In the genomic region with DNA sequence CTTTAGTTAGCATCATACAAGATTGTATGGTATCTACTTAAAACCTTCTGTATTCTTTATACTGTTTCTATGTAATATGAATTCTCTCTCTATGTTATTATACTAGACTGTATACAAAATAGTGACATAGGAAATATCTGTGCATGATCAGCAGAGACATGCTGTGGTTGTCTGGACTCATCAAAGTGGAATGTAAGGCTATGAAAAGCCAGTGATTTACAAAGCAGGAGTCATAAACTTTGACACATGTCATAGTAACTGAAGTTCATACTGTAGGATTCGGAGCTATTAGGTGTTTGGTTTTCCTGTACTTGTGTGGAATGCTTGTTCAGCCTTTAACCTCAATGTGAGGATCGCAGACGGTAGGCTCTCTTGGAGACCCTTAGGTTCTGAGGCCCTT, we compare ENCODE assay signal across 15 mouse cellular contexts. TPM values are rescaled to one million over a fixed set of nuclear protein-coding genes. Genes with fewer than 3 reads are reported as not detected.
DNase-seq lines count a peak whose midpoint lies in the region; ATAC-seq and TF ChIP-seq lines count a peak whose summit lies in the region.
"Had no signal": no experiment of that assay in that cellular context is flagged by ENCODE, and none has a peak within 500 bp of the region (broad histone marks: within the 10 kb centered on the region; RNA-seq: fewer than 3 reads in every experiment).

No protein-coding gene starts in this region.

- no peaks in the 10 kb centered on the region for H3K9me3 ChIP-seq in kidney, embryonic 14.5 days (ENCODE audit: control insufficient read depth, low read length)
- no peaks in the 10 kb centered on the region for H3K9me3 ChIP-seq in lung, embryonic 15.5 days
- H3K9me3 ChIP-seq: embryonic facial prominence, embryonic 13.5 days; heart, embryonic 10.5 days had no signal

- no peak overlapping the region for H3K9ac ChIP-seq in kidney, embryonic 14.5 days (ENCODE audit: low read depth, low read length)
- no peak overlapping the region for H3K9ac ChIP-seq in lung, embryonic 15.5 days
- H3K9ac ChIP-seq: embryonic facial prominence, embryonic 13.5 days; liver, embryonic 14.5 days had no signal

- no peaks in the 10 kb centered on the region for H3K79me2 ChIP-seq in myocyte (ENCODE audit: control insufficient read depth, insufficient read depth)

- H3K4me3 ChIP-seq in kidney, embryonic 14.5 days (ENCODE audit: low read length): no peak overlapping the region
- no peak overlapping the region for H3K4me3 ChIP-seq in lung, embryonic 15.5 days
- no peak overlapping the region for H3K4me3 ChIP-seq in embryonic fibroblast, embryonic 13.5 days (ENCODE audit: insufficient read depth, low read length)
- H3K4me3 ChIP-seq in myocyte: no peak overlapping the region
- H3K4me3 ChIP-seq: embryonic facial prominence, embryonic 13.5 days; heart, embryonic 10.5 days had no signal

- TF ChIP-seq POLR2A in embryonic fibroblast, embryonic 13.5 days (IDR thresholded peaks at IDR 0.05; ENCODE audit: low read depth, low read length): no peak
- TF ChIP-seq POLR2A in myocyte (IDR thresholded peaks at IDR 0.05; ENCODE audit: insufficient read length, low read depth): no peak

- H3K4me1 ChIP-seq in kidney, embryonic 14.5 days (ENCODE audit: control insufficient read depth, insufficient read depth, low read length): peaks cover 17% of the 10 kb centered on the region
- peaks cover 33% of the 10 kb centered on the region for H3K4me1 ChIP-seq in lung, embryonic 15.5 days
- peaks cover 40% of the 10 kb centered on the region for H3K4me1 ChIP-seq in embryonic fibroblast, embryonic 13.5 days (ENCODE audit: control insufficient read depth, insufficient read depth, low read length)

- ATAC-seq in kidney, embryonic 14.5 days (ENCODE audit: low FRiP score, low TSS enrichment): no peak
- no peak for ATAC-seq in lung, embryonic 15.5 days (ENCODE audit: borderline replicate concordance, extremely low read depth, low FRiP score, low TSS enrichment)

- H3K4me2 ChIP-seq in kidney, embryonic 14.5 days (replicated peaks; ENCODE audit: low read depth, low read length): no peak overlapping the region
- no peak overlapping the region for H3K4me2 ChIP-seq in lung, embryonic 15.5 days
- H3K4me2 ChIP-seq in myocyte (ENCODE audit: low read depth): peak overlapping the region; percentile 69
- H3K4me2 ChIP-seq: embryonic facial prominence, embryonic 13.5 days had no signal

- no peak overlapping the region for H3ac ChIP-seq in myocyte (ENCODE audit: control insufficient read depth, insufficient read length)

- TF ChIP-seq CTCF in embryonic fibroblast, embryonic 13.5 days (IDR thresholded peaks at IDR 0.05; ENCODE audit: borderline replicate concordance, insufficient read depth, low read length): no peak

- peak overlapping the region; percentile 30; the same call in 1 of the 2 replicates for H3K27ac ChIP-seq in kidney, embryonic 14.5 days (ENCODE audit: low read depth, low read length)
- H3K27ac ChIP-seq in lung, embryonic 15.5 days: peak overlapping the region; percentile 51
- peak overlapping the region; percentile 83 for H3K27ac ChIP-seq in embryonic fibroblast, embryonic 13.5 days (ENCODE audit: insufficient read depth, low read length)
- H3K27ac ChIP-seq: embryonic facial prominence, embryonic 13.5 days; liver, embryonic 14.5 days had no signal

- no peak for DNase-seq in kidney, adult 11 months
- no peak for DNase-seq in lung, postnatal 36 days
- no peak for DNase-seq in gastrocnemius, postnatal 4 days (ENCODE audit: low spot score in 2 of 2)
- DNase-seq: cerebellum, adult 9-11 months; gastrocnemius, postnatal 14 days; midbrain, embryonic 14.5 days; spleen, adult 18-20 months; thymus, postnatal 14 days had no signal

- H3K36me3 ChIP-seq in kidney, embryonic 14.5 days (ENCODE audit: control insufficient read depth, insufficient read depth, low read length): no peaks in the 10 kb centered on the region
- H3K36me3 ChIP-seq in lung, embryonic 15.5 days: no peaks in the 10 kb centered on the region
- no peaks in the 10 kb centered on the region for H3K36me3 ChIP-seq in myocyte (ENCODE audit: control insufficient read depth, insufficient read depth)
- H3K36me3 ChIP-seq: embryonic facial prominence, embryonic 13.5 days; heart, embryonic 10.5 days had no signal

- 44% methylated on average over 3 of the region's 3 CpGs for WGBS in kidney, embryonic 14.5 days
- WGBS in lung, embryonic 15.5 days: 42% methylated on average over 3 of the region's 3 CpGs

- H3K27me3 ChIP-seq in kidney, embryonic 14.5 days (ENCODE audit: control insufficient read depth, insufficient read depth, low read length): no peaks in the 10 kb centered on the region
- H3K27me3 ChIP-seq in lung, embryonic 15.5 days: no peaks in the 10 kb centered on the region
- no peaks in the 10 kb centered on the region for H3K27me3 ChIP-seq in myocyte (ENCODE audit: control insufficient read depth, insufficient read depth, insufficient read length)
- H3K27me3 ChIP-seq: embryonic facial prominence, embryonic 13.5 days had no signal

TF ChIP-seq in myocyte, 11 proteins besides CTCF, POLR2A, EP300 and RAD21:
- TF ChIP-seq MAX (IDR thresholded peaks at IDR 0.05; ENCODE audit: low read depth) (no peak), CEBPB (IDR thresholded peaks at IDR 0.05; ENCODE audit: insufficient read depth, poor library complexity, severe bottlenecking) (no peak), TCF12 (IDR thresholded peaks at IDR 0.05; ENCODE audit: insufficient read depth, poor library complexity, severe bottlenecking) (no peak), POLR2AphosphoS2 (IDR thresholded peaks at IDR 0.05; ENCODE audit: insufficient read length, low read depth) (no peak), SRF (IDR thresholded peaks at IDR 0.05; ENCODE audit: control insufficient read depth, insufficient read length, low read depth) (no peak), TCF3 (IDR thresholded peaks at IDR 0.05; ENCODE audit: insufficient read length, low read depth) (no peak), E2F4 (IDR thresholded peaks at IDR 0.05; ENCODE audit: insufficient read depth) (no peak), MYOD1 (IDR thresholded peaks at IDR 0.05; ENCODE audit: control insufficient read depth in 1 of 3, insufficient read length in 2 of 3, low read depth in 2 of 3) (no peak)

RNA-seq across cellular contexts. Expression of a gene that starts 8.7 kb away (rescaled TPM):
- 2.5 and 4.2 TPM in 2 replicates for polyA plus RNA-seq in kidney, embryonic 14.5 days (2014; fragmentation: Nextera tagmentation; extraction: Ambion mirVana)
- polyA plus RNA-seq in lung, embryonic 15.5 days (2015; fragmentation: Nextera tagmentation; extraction: Ambion mirVana): 9.7 and 10.9 TPM in 2 replicates
- polyA plus RNA-seq in embryonic fibroblast, embryonic 13.5 days (2011; ENCODE audit: insufficient read length, low read depth, missing spikeins): 45.8 and 72.2 TPM in 2 replicates
- polyA plus RNA-seq in myocyte (2012; fragmentation: generic; extraction: Trizol): 7.6 TPM
- 1 to 10 TPM; 6.3 to 6.4 TPM for total RNA-seq in gastrocnemius, postnatal 4 days (2021)

Comparison
In these comparisons a context has a peak if more than half of its experiments do, and no peak if none do; other contexts are left out.
1. H3K27ac ChIP-seq: peak in every context shown above with its lines; median percentile 83 in embryonic fibroblast, embryonic 13.5 days; 51 in lung, embryonic 15.5 days; 30 in kidney, embryonic 14.5 days.